Mouse (Mus musculus) 3T3-L1 (cell line): Measurements from ENCODE around the gene Toporsl.

ENCODE experiments used
- DNase-seq: peaks from one replicate; pipeline ENCODE4 v3.0.0-alpha.2; 2015; ENCODE audit warnings: low read depth, low spot score

The Toporsl gene

GRCm38 (mm10) chr4:52595927-52596326, at the start of gene Toporsl:
Gene Toporsl, plus strand, starts transcription at chr4:52596274.
- DNase-seq: no peak

- no peak for DNase-seq
Observed at GRCm38 (mm10) chr4:52557672-52558071, 38.4 kb upstream of the Toporsl start.

- DNase-seq: no peak
Observed at GRCm38 (mm10) chr4:52558080-52558479, 38.0 kb upstream of the Toporsl start.

GRCm38 (mm10) chr4:52563859-52564258, 32.2 kb upstream of the Toporsl start:
- no peak for DNase-seq

GRCm38 (mm10) chr4:52586194-52586734, 9.8 kb upstream of the Toporsl start:
- DNase-seq: no peak

GRCm38 (mm10) chr4:52593821-52594356, 2.2 kb upstream of the Toporsl start:
- DNase-seq: no peak

GRCm38 (mm10) chr4:52594632-52595031, 1.4 kb upstream of the Toporsl start:
- no peak for DNase-seq

- no peak for DNase-seq
Observed at GRCm38 (mm10) chr4:52598180-52598881, 2.3 kb downstream of the Toporsl start.

GRCm38 (mm10) chr4:52606923-52607322, 10.8 kb downstream of the Toporsl start:
- DNase-seq: no peak

GRCm38 (mm10) chr4:52634986-52635385, 38.9 kb downstream of the Toporsl start:
- DNase-seq: no peak

- no peak for DNase-seq
Observed at GRCm38 (mm10) chr4:52647791-52648190, 51.7 kb downstream of the Toporsl start.

GRCm38 (mm10) chr4:52659701-52660100, 63.6 kb downstream of the Toporsl start:
- no peak for DNase-seq

- DNase-seq: peak; percentile 5
Observed at GRCm38 (mm10) chr4:52660701-52661117, 64.6 kb downstream of the Toporsl start.

- no peak for DNase-seq
Observed at GRCm38 (mm10) chr4:52661311-52661710, 65.2 kb downstream of the Toporsl start.
